Mouse (Mus musculus): ENCODE measurements around the gene Rnf224.

DNA sequence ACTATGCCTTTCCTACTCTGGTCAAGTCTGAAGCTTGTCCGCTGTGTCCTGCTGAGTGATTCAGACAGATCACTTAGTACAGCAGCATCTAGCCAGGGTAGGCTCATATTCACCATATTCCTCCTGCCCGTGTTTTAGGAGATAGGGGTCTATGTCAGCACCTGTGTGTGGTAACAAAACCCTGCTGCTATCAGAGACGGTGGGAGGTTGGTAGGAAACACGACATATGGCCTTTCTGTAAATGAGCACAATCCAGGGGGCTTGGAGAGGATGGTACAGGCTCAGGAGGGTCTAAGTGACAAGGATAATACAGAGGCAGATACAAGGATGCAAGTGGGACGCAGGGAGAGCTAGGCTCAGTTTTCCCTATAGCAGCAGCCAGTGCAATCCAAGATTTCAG lies 7.0 kb downstream of the Rnf224 start:
- TF ChIP-seq RCOR1 (conservative IDR thresholded peaks at IDR 0.05; ENCODE audit: low read depth, low read length) (no peak), CTCF (conservative IDR thresholded peaks at IDR 0.05 in 1 of 2, IDR thresholded peaks at IDR 0.05 in 1 of 2; ENCODE audit: low read depth in 2 of 2, low read length in 2 of 2) (no peak), ZC3H11A (IDR thresholded peaks at IDR 0.05; ENCODE audit: low read depth, low read length) (no peak), POLR2A (IDR thresholded peaks at IDR 0.05; ENCODE audit: low read depth, low read length) (no peak)

Measured in CH12.LX (cell line).